Mouse (Mus musculus) duodenum, adult 2 months (tissue): ENCODE results near the gene Armc3. TPM values are rescaled to one million over a fixed set of nuclear protein-coding genes. Genes with fewer than 3 reads are reported as not detected.

Experiments used
- polyA plus RNA-seq: library from polyadenylated mRNA; depleted of rRNA; stranded (reverse); fragments of >200 nt; gene quantifications from 2 replicates; pipeline ENCODE4 v1.2.3, GENCODE M21; 2012; ENCODE audit warnings: low replicate concordance; rRNA removed

Gene Armc3
- 0.09 TPM in 1 of 2 replicates, not detected in the other for polyA plus RNA-seq

GRCm38 (mm10) chr2:19198452-19199365 is at the start of gene Armc3:
Armc3 (plus strand) TSS chr2:19199302.

Other genes with a start within 250 kb of the Armc3 start
- gene Pip4k2a, start 201.2 kb upstream of the Armc3 start, polyA plus RNA-seq = 1.1 and 1.4 TPM in 2 replicates
- 0.09 and 0.28 TPM in 2 replicates for gene 4930426L09Rik, start 201.0 kb upstream of the Armc3 start, polyA plus RNA-seq
- gene Msrb2, start 172.1 kb downstream of the Armc3 start, polyA plus RNA-seq = 1.0 and 1.4 TPM in 2 replicates
- 5.7 TPM in 1 of 2 replicates, not detected in the other for gene Ptf1a, start 246.4 kb downstream of the Armc3 start, polyA plus RNA-seq